Mouse (Mus musculus) heart, adult 9 months (tissue): ENCODE results near the gene Timeless.
A peak's percentile ranks its signal among the peaks of the same experiment; 100 is the strongest.
"Not testable (repeated sequence)": the region's sequence is repeated elsewhere in the genome, so short reads cannot be mapped to it uniquely, and the experiment has no call there.

Experiments used
- DNase-seq, 2 experiments: peaks; one replicate each; pipeline ENCODE4 v3.0.0; 2022; ENCODE audit warnings: low spot score in 2 of 2

The Timeless gene

GRCm38 (mm10) chr10:128231697-128232419, at the start of gene Timeless:
Gene Timeless (plus strand): TSS chr10:128232065.
- DNase-seq, result peak; percentile 86 to 89

- no peak for DNase-seq
Observed at GRCm38 (mm10) chr10:128184296-128184695, 47.6 kb upstream of the Timeless start.

GRCm38 (mm10) chr10:128185277-128185940, 46.5 kb upstream of the Timeless start:
- no peak for DNase-seq

GRCm38 (mm10) chr10:128185959-128186358, 45.9 kb upstream of the Timeless start:
- peak; percentile 48 to 80 for DNase-seq

- no peak for DNase-seq
Observed at GRCm38 (mm10) chr10:128187181-128187605, 44.7 kb upstream of the Timeless start.

- DNase-seq, result peak in 1 of 2 experiments; percentile 74
Observed at GRCm38 (mm10) chr10:128188242-128188877, 43.5 kb upstream of the Timeless start.

- DNase-seq, result no peak
Observed at GRCm38 (mm10) chr10:128191472-128191871, 40.4 kb upstream of the Timeless start.

GRCm38 (mm10) chr10:128192030-128192766, 39.7 kb upstream of the Timeless start:
- not testable (repeated sequence) for DNase-seq

GRCm38 (mm10) chr10:128193113-128193512, 38.8 kb upstream of the Timeless start:
- no peak for DNase-seq

GRCm38 (mm10) chr10:128194024-128194550, 37.8 kb upstream of the Timeless start, which contains the start of gene Gls2:
Gene Gls2 (plus strand): TSS chr10:128194457.
- DNase-seq, result peak; percentile 96 to 97

GRCm38 (mm10) chr10:128194551-128195461, 37.1 kb upstream of the Timeless start:
- DNase-seq, result no peak

- DNase-seq, result no peak
Observed at GRCm38 (mm10) chr10:128201856-128202255, 30.0 kb upstream of the Timeless start.

GRCm38 (mm10) chr10:128204941-128205340, 26.9 kb upstream of the Timeless start:
- no peak for DNase-seq

- DNase-seq, result no peak
Observed at GRCm38 (mm10) chr10:128208326-128208725, 23.5 kb upstream of the Timeless start.

- DNase-seq, result no peak
Observed at GRCm38 (mm10) chr10:128209311-128210009, 22.4 kb upstream of the Timeless start.

- DNase-seq, result no peak
Observed at GRCm38 (mm10) chr10:128210131-128210530, 21.7 kb upstream of the Timeless start.

GRCm38 (mm10) chr10:128210954-128211353, 20.9 kb upstream of the Timeless start:
- no peak for DNase-seq

- DNase-seq, result peak; percentile 82 to 90
Observed at GRCm38 (mm10) chr10:128211390-128212108, 20.3 kb upstream of the Timeless start, which contains the start of gene Spryd4. Gene Spryd4 (minus strand): TSS chr10:128211807.

- DNase-seq, result no peak
Observed at GRCm38 (mm10) chr10:128212148-128212547, 19.7 kb upstream of the Timeless start.
